8 mouse cellular contexts compared by ENCODE assay signal in genomic region chr3:146812041-146812878, GRCm38 (mm10). TPM values are rescaled to one million over a fixed set of nuclear protein-coding genes. Genes with fewer than 3 reads are reported as not detected.
DNase-seq lines count a peak whose midpoint lies in the region; ATAC-seq and TF ChIP-seq lines count a peak whose summit lies in the region.

No protein-coding gene starts in this region.

- peak overlapping the region; percentile 94 for H3K9ac ChIP-seq in hindbrain, postnatal 0 days (replicated peaks; ENCODE audit: low read length)
- peak overlapping the region; percentile 81 for H3K9ac ChIP-seq in liver, embryonic 16.5 days (ENCODE audit: low read depth, low read length)

- in situ Hi-C loops in Patski (cut with MboI; ENCODE audit: low pct_unique_long_range_greater_than_20kb) = no loop called here

- no peak for TF ChIP-seq POLR2A in embryonic fibroblast, embryonic 13.5 days (IDR thresholded peaks at IDR 0.05; ENCODE audit: low read depth, low read length)

- ATAC-seq in Patski = peak; percentile 61
- peak; percentile 69 for ATAC-seq in hindbrain, postnatal 0 days
- ATAC-seq in liver, embryonic 16.5 days (ENCODE audit: low read depth) = peak; percentile 60

- TF ChIP-seq CTCF in Patski (IDR thresholded peaks at IDR 0.05) = no peak
- TF ChIP-seq CTCF in embryonic fibroblast, embryonic 13.5 days (IDR thresholded peaks at IDR 0.05; ENCODE audit: borderline replicate concordance, insufficient read depth, low read length) = no peak
- no peak for TF ChIP-seq CTCF in hindbrain, postnatal 0 days (IDR thresholded peaks at IDR 0.05; ENCODE audit: low read depth)

- H3K4me1 ChIP-seq in embryonic fibroblast, embryonic 13.5 days (ENCODE audit: control insufficient read depth, insufficient read depth, low read length) = no peaks in the 10 kb centered on the region
- no peaks in the 10 kb centered on the region for H3K4me1 ChIP-seq in hindbrain, postnatal 0 days (ENCODE audit: insufficient read depth, low read length)
- H3K4me1 ChIP-seq in liver, embryonic 16.5 days (ENCODE audit: control insufficient read depth, low read depth, low read length) = peaks cover 4% of the 10 kb centered on the region

- no peaks in the 10 kb centered on the region for H3K36me3 ChIP-seq in hindbrain, postnatal 0 days (ENCODE audit: insufficient read depth, low read length)
- no peaks in the 10 kb centered on the region for H3K36me3 ChIP-seq in liver, embryonic 16.5 days (ENCODE audit: control insufficient read depth, insufficient read depth)

- H3K4me3 ChIP-seq in embryonic fibroblast, embryonic 13.5 days (ENCODE audit: insufficient read depth, low read length) = peak overlapping the region; percentile 97
- peak overlapping the region; percentile 99 for H3K4me3 ChIP-seq in hindbrain, postnatal 0 days (ENCODE audit: low read length)
- H3K4me3 ChIP-seq in liver, embryonic 16.5 days (ENCODE audit: low read depth, low read length) = peak overlapping the region; percentile 81

- DNase-seq in left cerebral cortex, postnatal 4 days = peak; percentile 65
- no peak for DNase-seq in left cerebral cortex, adult 9 months (ENCODE audit: low spot score in 2 of 2)
- peak; percentile 15 for DNase-seq in Patski (ENCODE audit: low read depth, low spot score)
- peak; percentile 59 for DNase-seq in hindbrain, postnatal 0 days (ENCODE audit: low spot score)
- peak; percentile 46 for DNase-seq in ovary, postnatal 14 days (ENCODE audit: low spot score)
- DNase-seq in cerebellum, adult 9-10 months = no peak

- POLR2A ChIA-PET in Patski (lab: Charles Lee) = interaction anchor here (1.2 to 1.8 kb wide), 3 partner anchors 16 to 52 kb away, joined by 3 to 6 read pairs (median 4); no protein-coding TSS in a partner anchor

- H3K9me3 ChIP-seq in hindbrain, postnatal 0 days (ENCODE audit: low read length) = no peaks in the 10 kb centered on the region
- H3K9me3 ChIP-seq in liver, embryonic 16.5 days (replicated peaks; ENCODE audit: control insufficient read depth, low read length) = no peaks in the 10 kb centered on the region

- intact Hi-C loops in left cerebral cortex, postnatal 4 days (cut with DNase I) = loop anchor here (5.0 kb wide), 2 partner anchors 40 to 95 kb away; partner anchors contain the start of gene Ttll7

- WGBS in hindbrain, postnatal 0 days = 1% methylated on average over 47 of the region's 60 CpGs
- under 1% methylated on average over 51 of the region's 60 CpGs for WGBS in liver, embryonic 16.5 days (ENCODE audit: insufficient replicate concordance)

- no peaks in the 10 kb centered on the region for H3K27me3 ChIP-seq in Patski
- no peaks in the 10 kb centered on the region for H3K27me3 ChIP-seq in hindbrain, postnatal 0 days (ENCODE audit: insufficient read depth, low read length)
- no peaks in the 10 kb centered on the region for H3K27me3 ChIP-seq in liver, embryonic 16.5 days (ENCODE audit: control insufficient read depth, insufficient read depth, low read depth, low read length)

- CTCF ChIA-PET in Patski (lab: Charles Lee) = interaction anchor here (0.9 to 1.4 kb wide), 5 partner anchors 10 to 26 kb away, joined by 3 to 6 read pairs (median 4); no protein-coding TSS in a partner anchor

- peak overlapping the region; percentile 87 for H3K4me2 ChIP-seq in hindbrain, postnatal 0 days (ENCODE audit: low read depth, low read length)
- H3K4me2 ChIP-seq in liver, embryonic 16.5 days (ENCODE audit: low read depth, low read length) = peak overlapping the region; percentile 79

- peak overlapping the region; percentile 52 for H3K27ac ChIP-seq in embryonic fibroblast, embryonic 13.5 days (ENCODE audit: insufficient read depth, low read length)
- peak overlapping the region; percentile 98 for H3K27ac ChIP-seq in hindbrain, postnatal 0 days
- peak overlapping the region; percentile 62 for H3K27ac ChIP-seq in liver, embryonic 16.5 days (ENCODE audit: low read length)

RNA-seq across cellular contexts. Expression of gene Prkacb, which starts 0.5 kb away (rescaled TPM):
- total RNA-seq in left cerebral cortex, postnatal 4 days (2021) = 100 to 1,000 TPM; 331 to 372 TPM
- polyA plus RNA-seq in Patski (2021) = 131 TPM
- polyA plus RNA-seq in embryonic fibroblast, embryonic 13.5 days (2011; ENCODE audit: insufficient read length, low read depth, missing spikeins) = 56.9 and 78.5 TPM in 2 replicates
- 235 and 238 TPM in 2 replicates for total RNA-seq in hindbrain, postnatal 0 days (2014; rRNA removed)
- 167 and 180 TPM in 2 replicates for polyA plus RNA-seq in hindbrain, postnatal 0 days (2015; fragmentation: Nextera tagmentation; extraction: Ambion mirVana)
- polyA plus RNA-seq in liver, embryonic 16.5 days (2015; fragmentation: Nextera tagmentation; extraction: Ambion mirVana) = 12.4 and 12.6 TPM in 2 replicates

RNA-seq across cellular contexts. Expression of gene Ttll7, which starts 39.9 kb away (rescaled TPM):
- total RNA-seq in left cerebral cortex, postnatal 4 days (2021) = 10 to 100 TPM; 48.8 to 49.4 TPM
- polyA plus RNA-seq in Patski (2021) = 16.6 TPM
- 7.0 and 7.5 TPM in 2 replicates for polyA plus RNA-seq in embryonic fibroblast, embryonic 13.5 days (2011; ENCODE audit: insufficient read length, low read depth, missing spikeins)
- total RNA-seq in hindbrain, postnatal 0 days (2014; rRNA removed) = 20.4 and 23.9 TPM in 2 replicates
- polyA plus RNA-seq in hindbrain, postnatal 0 days (2015; fragmentation: Nextera tagmentation; extraction: Ambion mirVana) = 7.9 and 8.6 TPM in 2 replicates
- polyA plus RNA-seq in liver, embryonic 16.5 days (2015; fragmentation: Nextera tagmentation; extraction: Ambion mirVana) = 0.48 and 0.54 TPM in 2 replicates

Comparison
In these comparisons a context has a peak if more than half of its experiments do, and no peak if none do; other contexts are left out.
1. DNase-seq: peak in left cerebral cortex, postnatal 4 days (single experiment), Patski (single experiment), hindbrain, postnatal 0 days (single experiment) and ovary, postnatal 14 days (single experiment); none in left cerebral cortex, adult 9 months (0 of 2) and cerebellum, adult 9-10 months (single experiment).
2. Peak in every context shown above with its lines, with median percentiles within 50 percentile points of each other: ATAC-seq, H3K27ac ChIP-seq and H3K4me3 ChIP-seq.